Mouse (Mus musculus): Measurements from ENCODE around the gene Olfr502. TPM values are rescaled to one million over a fixed set of nuclear protein-coding genes. Genes with fewer than 3 reads are reported as not detected.
"Not testable (repeated sequence)": the region's sequence is repeated elsewhere in the genome, so short reads cannot be mapped to it uniquely, and the experiment has no call there.

The Olfr502 gene
- polyA plus RNA-seq (2015; fragmentation: Nextera tagmentation; extraction: Ambion mirVana), result not detected in 2 replicates

- H3K27ac ChIP-seq (ENCODE audit: low read length), result no peak within 1 kb of the TSS
- H3K4me1 ChIP-seq (ENCODE audit: control insufficient read depth, insufficient read depth, low read length), result no peaks in the 10 kb centered on the region
- peaks cover 5% of the 10 kb centered on the region for H3K9me3 ChIP-seq (replicated peaks; ENCODE audit: control insufficient read depth, low read length)
- no peak for ATAC-seq (replicated peaks; ENCODE audit: extremely low read depth, insufficient read depth, low FRiP score)
- H3K4me2 ChIP-seq (ENCODE audit: low read depth, low read length), result no peak within 1 kb of the TSS
- H3K9ac ChIP-seq (ENCODE audit: low read length), result no peak within 1 kb of the TSS
- 60% methylated on average over 1 of the region's 1 CpGs for WGBS
- H3K27me3 ChIP-seq (ENCODE audit: control insufficient read depth, insufficient read depth, low read length), result no peaks in the 10 kb centered on the region
- H3K4me3 ChIP-seq (ENCODE audit: low read length), result no peak within 1 kb of the TSS
- H3K36me3 ChIP-seq (ENCODE audit: control insufficient read depth, insufficient read depth), result no peaks in the 10 kb centered on the region
These were observed at the start of gene Olfr502 for GRCm38 (mm10) chr7:108524965-108525364. Olfr502 (minus strand) TSS chr7:108525065.

GRCm38 (mm10) chr7:108565693-108566092, 40.8 kb upstream of the Olfr502 start, which contains the start of gene Olfr504:
Olfr504 (minus strand) TSS chr7:108565793.
- no peaks in the 10 kb centered on the region for H3K4me1 ChIP-seq (ENCODE audit: control insufficient read depth, insufficient read depth, low read length)
- no peak within 1 kb of the TSS for H3K4me3 ChIP-seq (ENCODE audit: low read length)
- no peak for ATAC-seq (replicated peaks; ENCODE audit: extremely low read depth, insufficient read depth, low FRiP score)
- no peak within 1 kb of the TSS for H3K9ac ChIP-seq (ENCODE audit: low read length)
- H3K9me3 ChIP-seq (replicated peaks; ENCODE audit: control insufficient read depth, low read length), result no peaks in the 10 kb centered on the region; the same call in 1 of the 2 replicates
- no peaks in the 10 kb centered on the region for H3K36me3 ChIP-seq (ENCODE audit: control insufficient read depth, insufficient read depth)
- H3K27ac ChIP-seq (ENCODE audit: low read length), result no peak within 1 kb of the TSS
- no peak within 1 kb of the TSS for H3K4me2 ChIP-seq (ENCODE audit: low read depth, low read length)
- H3K27me3 ChIP-seq (ENCODE audit: control insufficient read depth, insufficient read depth, low read length), result no peaks in the 10 kb centered on the region
- WGBS, result 79% methylated on average over 1 of the region's 1 CpGs

GRCm38 (mm10) chr7:108544227-108544626, 19.4 kb upstream of the Olfr502 start, which contains the start of gene Olfr503:
Olfr503 (plus strand) TSS chr7:108544527.
- H3K4me3 ChIP-seq (ENCODE audit: low read length); H3K9ac ChIP-seq (ENCODE audit: low read length); H3K4me2 ChIP-seq (ENCODE audit: low read depth, low read length); H3K36me3 ChIP-seq (ENCODE audit: control insufficient read depth, insufficient read depth); H3K9me3 ChIP-seq (replicated peaks; ENCODE audit: control insufficient read depth, low read length); H3K4me1 ChIP-seq (ENCODE audit: control insufficient read depth, insufficient read depth, low read length); H3K27ac ChIP-seq (ENCODE audit: low read length); H3K27me3 ChIP-seq (ENCODE audit: control insufficient read depth, insufficient read depth, low read length); ATAC-seq (replicated peaks; ENCODE audit: extremely low read depth, insufficient read depth, low FRiP score): not testable (repeated sequence)
- WGBS, result 52% methylated on average over 1 of the region's 1 CpGs

GRCm38 (mm10) chr7:108542416-108542815, 17.6 kb upstream of the Olfr502 start:
- 78% methylated on average over 13 of the region's 13 CpGs for WGBS
- Histone ChIP-seq H3K9ac (ENCODE audit: low read length) (no peak overlapping the region), H3K4me2 (ENCODE audit: low read depth, low read length) (no peak overlapping the region), H3K4me1 (ENCODE audit: control insufficient read depth, insufficient read depth, low read length) (no peaks in the 10 kb centered on the region), H3K4me3 (ENCODE audit: low read length) (no peak overlapping the region), H3K27ac (ENCODE audit: low read length) (no peak overlapping the region), H3K27me3 (ENCODE audit: control insufficient read depth, insufficient read depth, low read length) (no peaks in the 10 kb centered on the region), H3K9me3 (replicated peaks; ENCODE audit: control insufficient read depth, low read length) (peaks cover 4% of the 10 kb centered on the region; the same call in 1 of the 2 replicates), H3K36me3 (ENCODE audit: control insufficient read depth, insufficient read depth) (no peaks in the 10 kb centered on the region)
- ATAC-seq (replicated peaks; ENCODE audit: extremely low read depth, insufficient read depth, low FRiP score), result no peak

Other genes with a start within 250 kb of the Olfr502 start
- gene Olfr490, start 236.1 kb downstream of the Olfr502 start, polyA plus RNA-seq (2015; fragmentation: Nextera tagmentation; extraction: Ambion mirVana), result not detected in 2 replicates
- gene Olfr491, start 211.6 kb downstream of the Olfr502 start, polyA plus RNA-seq (2015; fragmentation: Nextera tagmentation; extraction: Ambion mirVana), result not detected in 2 replicates
- gene Olfr492, start 201.4 kb downstream of the Olfr502 start, polyA plus RNA-seq (2015; fragmentation: Nextera tagmentation; extraction: Ambion mirVana), result not detected in 2 replicates
- not detected in 2 replicates for gene Olfr493, start 178.1 kb downstream of the Olfr502 start, polyA plus RNA-seq (2015; fragmentation: Nextera tagmentation; extraction: Ambion mirVana)
- not detected in 2 replicates for gene Olfr494, start 159.7 kb downstream of the Olfr502 start, polyA plus RNA-seq (2015; fragmentation: Nextera tagmentation; extraction: Ambion mirVana)
- not detected in 2 replicates for gene Olfr495, start 131.9 kb downstream of the Olfr502 start, polyA plus RNA-seq (2015; fragmentation: Nextera tagmentation; extraction: Ambion mirVana)
- not detected in 2 replicates for gene Olfr497, start 104.6 kb downstream of the Olfr502 start, polyA plus RNA-seq (2015; fragmentation: Nextera tagmentation; extraction: Ambion mirVana)
- not detected in 2 replicates for gene Olfr498, start 59.7 kb downstream of the Olfr502 start, polyA plus RNA-seq (2015; fragmentation: Nextera tagmentation; extraction: Ambion mirVana)
- gene Olfr503, start 19.5 kb upstream of the Olfr502 start, polyA plus RNA-seq (2015; fragmentation: Nextera tagmentation; extraction: Ambion mirVana), result not detected in 2 replicates
- not detected in 2 replicates for gene Olfr504, start 40.7 kb upstream of the Olfr502 start, polyA plus RNA-seq (2015; fragmentation: Nextera tagmentation; extraction: Ambion mirVana)
- not detected in 2 replicates for gene Olfr506, start 85.7 kb upstream of the Olfr502 start, polyA plus RNA-seq (2015; fragmentation: Nextera tagmentation; extraction: Ambion mirVana)
- not detected in 2 replicates for gene Olfr507, start 96.7 kb upstream of the Olfr502 start, polyA plus RNA-seq (2015; fragmentation: Nextera tagmentation; extraction: Ambion mirVana)
- gene Olfr508, start 104.9 kb upstream of the Olfr502 start, polyA plus RNA-seq (2015; fragmentation: Nextera tagmentation; extraction: Ambion mirVana), result not detected in 2 replicates
- gene Olfr509, start 126.8 kb upstream of the Olfr502 start, polyA plus RNA-seq (2015; fragmentation: Nextera tagmentation; extraction: Ambion mirVana), result not detected in 2 replicates
- gene Olfr510, start 141.4 kb upstream of the Olfr502 start, polyA plus RNA-seq (2015; fragmentation: Nextera tagmentation; extraction: Ambion mirVana), result not detected in 2 replicates
- not detected in 2 replicates for gene Olfr512, start 188.3 kb upstream of the Olfr502 start, polyA plus RNA-seq (2015; fragmentation: Nextera tagmentation; extraction: Ambion mirVana)
- gene Olfr513, start 225.9 kb upstream of the Olfr502 start, polyA plus RNA-seq (2015; fragmentation: Nextera tagmentation; extraction: Ambion mirVana), result not detected in 2 replicates